Mouse (Mus musculus) ovary, adult 18-20 months (tissue): ENCODE measurements around the gene 1700102P08Rik.

ENCODE experiments used
- DNase-seq: peaks from one replicate; pipeline ENCODE4 v3.0.0; 2022; ENCODE audit warnings: low spot score, mixed read lengths

Gene 1700102P08Rik

DNA sequence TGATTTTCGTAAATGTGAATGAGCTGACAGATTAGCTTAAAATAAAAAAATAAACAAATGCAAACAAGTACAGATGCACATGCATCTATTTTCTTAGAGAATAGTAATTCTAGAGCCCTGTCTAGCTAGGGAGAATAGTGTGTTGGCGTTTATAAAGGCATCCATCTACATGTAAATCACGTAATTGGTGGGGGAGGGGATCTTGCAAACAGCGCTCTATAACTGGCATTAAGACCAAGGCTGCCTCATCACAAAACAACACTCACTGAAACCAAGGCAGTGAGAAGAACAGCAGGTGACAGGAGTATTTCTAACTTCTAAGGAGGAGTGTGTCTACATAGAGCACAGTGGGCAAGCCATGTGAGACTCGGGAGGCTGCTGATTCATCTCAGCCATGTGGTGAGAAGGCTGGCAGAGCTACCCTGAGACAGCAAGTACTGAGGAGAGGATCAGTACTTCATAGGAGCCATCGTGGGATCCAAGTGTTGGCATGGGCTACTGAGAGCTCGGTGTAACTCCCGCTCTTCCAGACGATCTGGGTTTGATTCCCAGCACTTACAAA, 18.9 kb downstream of the 1700102P08Rik start:
- no peak for DNase-seq

DNA sequence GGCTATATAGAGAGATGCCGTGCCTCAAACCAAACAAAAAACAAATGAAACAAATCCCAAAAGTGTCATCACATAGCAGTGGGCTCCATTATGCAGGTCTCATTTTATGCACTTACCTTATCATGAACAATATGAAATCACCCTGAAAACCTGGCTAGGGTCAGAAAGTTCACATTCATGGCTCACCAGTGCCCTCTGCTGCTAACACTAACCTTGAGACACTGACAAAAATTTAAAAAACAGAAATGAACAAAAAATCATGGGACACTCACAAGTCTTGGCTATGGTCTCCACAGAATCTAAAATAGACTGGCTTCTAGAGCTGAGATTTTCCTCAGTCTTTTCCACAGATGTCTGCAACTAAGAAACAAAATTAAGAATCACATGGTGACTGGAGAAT, 19.6 kb downstream of the 1700102P08Rik start:
- DNase-seq = no peak

DNA sequence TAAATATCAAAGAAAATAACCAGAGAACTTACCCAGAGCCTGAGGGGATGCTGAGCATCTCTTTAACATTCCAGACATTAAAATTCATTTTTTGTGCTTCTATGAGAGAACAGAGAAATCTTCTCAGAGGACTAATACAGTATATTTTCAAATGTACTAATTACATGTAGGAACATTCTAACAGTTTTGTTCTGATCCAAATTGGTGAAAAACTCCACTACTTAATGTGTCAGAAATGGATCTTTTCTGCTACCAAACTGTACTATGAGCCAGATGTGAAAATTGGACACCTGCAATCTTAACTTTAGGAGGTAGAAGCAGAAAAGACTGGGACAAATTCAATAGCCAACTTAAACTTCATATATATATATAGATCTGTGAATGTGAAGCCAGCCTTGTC, 35.8 kb downstream of the 1700102P08Rik start, which contains the start of gene Ccdc36:
Ccdc36 (minus strand) TSS at position 101 of the 400 bp plus-strand sequence.
- no peak for DNase-seq

DNA sequence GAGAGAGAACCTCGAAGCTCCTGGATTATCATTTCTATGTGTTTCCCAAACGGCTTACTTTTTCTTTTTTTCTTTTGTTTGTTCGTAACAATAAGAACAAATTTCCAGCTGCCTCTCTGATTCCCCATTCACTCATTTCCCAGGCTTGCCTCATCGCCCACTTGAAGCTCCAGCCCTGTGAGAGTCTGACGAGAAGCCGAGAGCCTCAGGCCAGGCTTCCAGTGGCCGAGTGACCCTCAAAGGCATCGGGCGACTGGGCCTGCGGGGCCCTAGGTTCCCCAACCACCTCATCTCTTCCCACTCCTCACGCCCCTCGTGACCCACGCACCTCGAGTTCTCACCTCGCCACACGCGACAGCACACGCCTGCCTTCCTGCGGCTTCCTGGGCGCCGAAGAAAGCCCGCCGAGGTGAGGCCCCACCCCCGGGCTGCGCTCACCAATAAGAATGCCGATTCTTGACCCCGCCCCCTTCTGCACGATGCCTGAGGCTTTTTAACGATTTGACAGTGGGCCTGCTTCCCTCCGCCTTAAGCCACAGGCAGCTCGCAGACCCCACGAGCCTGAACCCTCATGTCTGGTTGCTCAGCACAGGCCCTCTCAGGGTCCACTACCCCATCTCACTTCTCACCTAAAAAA, 38.9 kb downstream of the 1700102P08Rik start:
- DNase-seq = no peak

DNA sequence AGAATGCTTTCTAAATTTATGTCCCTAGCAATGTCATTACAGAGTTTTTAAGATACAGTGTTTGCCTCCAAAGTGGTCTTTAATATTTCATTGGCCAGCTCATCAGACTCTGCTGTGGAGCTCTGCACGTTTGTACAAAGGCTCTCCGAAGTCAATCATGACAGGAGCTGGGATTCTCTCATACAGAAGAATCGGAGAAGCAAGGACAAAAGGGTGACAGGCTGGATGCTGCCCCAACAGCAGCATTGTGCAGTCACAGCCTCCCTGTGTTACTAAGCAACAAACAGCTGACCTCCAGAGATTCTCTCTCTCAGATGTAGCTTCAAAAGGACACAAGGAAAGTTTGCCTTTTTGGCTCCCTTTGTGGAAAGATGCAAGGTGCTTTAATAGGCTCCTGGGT, 43.6 kb downstream of the 1700102P08Rik start, which contains the start of gene BC048562:
BC048562 (plus strand) TSS at position 301 of the 400 bp plus-strand sequence.
- no peak for DNase-seq

DNA sequence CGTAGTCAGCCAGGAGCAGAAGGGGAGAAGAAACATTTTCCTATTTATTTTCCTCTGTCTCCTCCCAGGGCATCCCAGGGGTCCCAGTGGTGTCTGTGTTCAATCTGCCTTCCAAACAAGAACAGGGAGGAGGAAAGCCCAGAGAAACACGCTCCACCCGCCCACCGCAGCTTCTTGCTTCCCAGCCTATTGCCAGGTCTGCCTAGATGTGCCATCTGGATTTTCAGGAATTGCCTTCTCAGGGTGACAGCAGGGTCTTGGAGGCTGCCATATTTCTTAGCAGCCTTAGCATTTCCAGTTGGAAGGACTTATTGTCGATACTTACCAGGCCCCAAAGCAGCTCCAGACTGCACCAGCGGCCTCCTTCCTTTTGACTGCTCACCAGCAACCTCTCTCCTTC, 46.6 kb downstream of the 1700102P08Rik start:
- DNase-seq = no peak

DNA sequence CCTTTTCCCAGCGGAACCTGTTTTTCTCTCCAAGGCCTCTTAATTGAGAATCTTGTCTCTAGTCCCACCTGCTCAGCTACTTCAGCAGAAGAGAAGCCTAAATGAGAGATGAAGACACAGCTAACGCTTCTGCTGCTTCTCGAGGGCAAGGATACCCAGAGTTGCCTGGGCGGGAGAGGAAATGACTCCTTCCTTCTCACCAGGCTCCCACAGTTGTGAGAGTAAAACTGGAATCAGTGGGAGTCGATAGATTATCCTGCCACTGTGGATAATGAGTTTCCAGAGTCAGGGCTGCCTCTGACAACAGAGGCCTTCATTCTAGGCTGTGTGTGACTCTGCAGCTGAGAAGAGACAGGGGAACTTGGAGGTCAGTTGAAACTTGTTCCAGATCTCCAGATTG, 47.9 kb downstream of the 1700102P08Rik start:
- DNase-seq = no peak

DNA sequence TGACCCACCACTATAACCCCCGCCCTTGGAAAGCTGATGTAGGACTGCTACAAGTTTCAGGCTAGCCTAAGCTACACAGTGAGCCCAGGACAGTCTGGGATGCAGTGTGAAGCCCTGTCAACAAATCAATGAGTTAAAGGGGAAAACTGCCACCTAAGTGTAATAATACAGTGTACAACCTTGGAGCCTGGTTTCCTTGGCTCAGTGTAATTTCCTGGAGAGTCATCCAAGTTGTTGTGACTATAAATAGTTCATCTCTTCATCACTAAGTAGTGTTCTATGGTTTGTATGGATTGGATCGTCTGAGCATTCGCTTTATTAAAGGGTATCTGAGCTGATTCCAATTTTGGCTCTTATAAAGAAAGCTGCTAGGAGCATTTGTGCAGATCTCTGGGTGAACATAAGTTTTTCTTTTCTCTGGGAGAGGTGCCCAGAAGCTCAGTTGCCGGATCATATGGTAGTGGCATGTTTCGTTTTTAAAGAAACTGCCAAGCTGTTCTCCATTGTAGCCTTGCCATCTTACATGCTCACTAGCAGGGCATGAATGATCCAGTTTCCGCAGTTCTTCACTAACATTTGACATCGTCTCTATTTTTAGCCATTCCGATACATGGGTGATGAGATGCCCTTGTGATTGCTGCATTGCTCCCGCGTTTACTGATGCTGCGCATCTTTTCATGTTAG, 48.8 kb downstream of the 1700102P08Rik start:
- no peak for DNase-seq

DNA sequence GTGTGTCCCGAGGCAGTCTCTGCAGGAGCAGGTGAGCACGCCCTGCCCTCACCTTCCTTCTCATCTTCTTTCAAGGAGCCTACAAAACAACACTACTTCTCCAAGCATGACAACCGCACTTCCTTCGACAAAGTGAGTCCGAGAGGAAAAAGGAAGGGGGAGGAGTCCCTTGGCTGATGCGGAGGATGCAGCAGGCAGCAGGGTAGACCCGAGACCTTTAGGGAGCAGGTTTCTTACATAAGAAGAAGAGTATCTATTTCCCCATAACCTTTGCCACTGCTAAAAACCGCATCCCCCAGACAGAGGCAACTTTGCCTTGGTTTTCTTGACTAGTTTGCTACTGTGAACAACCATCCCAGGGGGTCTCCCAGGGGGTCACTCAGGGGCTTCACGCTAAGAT, 52.5 kb downstream of the 1700102P08Rik start:
- no peak for DNase-seq

DNA sequence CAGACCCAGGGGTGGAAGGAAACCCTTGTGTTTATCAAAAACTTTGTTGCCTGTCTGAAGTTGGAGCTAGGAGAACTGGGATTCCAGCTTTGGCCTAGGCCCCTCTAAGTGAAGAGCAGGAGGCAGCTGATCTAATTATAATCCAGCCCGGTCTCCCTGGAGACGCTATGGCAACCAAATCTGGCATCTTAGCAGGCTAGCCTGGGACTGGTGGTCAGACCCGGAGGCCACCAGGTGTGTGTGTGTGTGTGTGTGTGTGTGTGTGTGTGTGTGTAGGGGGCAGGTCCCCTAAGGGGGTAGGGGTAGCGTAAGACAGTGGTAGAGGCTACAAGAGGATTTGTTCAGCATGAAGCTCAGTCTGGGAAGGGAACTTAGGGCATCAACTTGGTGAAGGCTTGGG, 57.3 kb downstream of the 1700102P08Rik start:
- no peak for DNase-seq

DNA sequence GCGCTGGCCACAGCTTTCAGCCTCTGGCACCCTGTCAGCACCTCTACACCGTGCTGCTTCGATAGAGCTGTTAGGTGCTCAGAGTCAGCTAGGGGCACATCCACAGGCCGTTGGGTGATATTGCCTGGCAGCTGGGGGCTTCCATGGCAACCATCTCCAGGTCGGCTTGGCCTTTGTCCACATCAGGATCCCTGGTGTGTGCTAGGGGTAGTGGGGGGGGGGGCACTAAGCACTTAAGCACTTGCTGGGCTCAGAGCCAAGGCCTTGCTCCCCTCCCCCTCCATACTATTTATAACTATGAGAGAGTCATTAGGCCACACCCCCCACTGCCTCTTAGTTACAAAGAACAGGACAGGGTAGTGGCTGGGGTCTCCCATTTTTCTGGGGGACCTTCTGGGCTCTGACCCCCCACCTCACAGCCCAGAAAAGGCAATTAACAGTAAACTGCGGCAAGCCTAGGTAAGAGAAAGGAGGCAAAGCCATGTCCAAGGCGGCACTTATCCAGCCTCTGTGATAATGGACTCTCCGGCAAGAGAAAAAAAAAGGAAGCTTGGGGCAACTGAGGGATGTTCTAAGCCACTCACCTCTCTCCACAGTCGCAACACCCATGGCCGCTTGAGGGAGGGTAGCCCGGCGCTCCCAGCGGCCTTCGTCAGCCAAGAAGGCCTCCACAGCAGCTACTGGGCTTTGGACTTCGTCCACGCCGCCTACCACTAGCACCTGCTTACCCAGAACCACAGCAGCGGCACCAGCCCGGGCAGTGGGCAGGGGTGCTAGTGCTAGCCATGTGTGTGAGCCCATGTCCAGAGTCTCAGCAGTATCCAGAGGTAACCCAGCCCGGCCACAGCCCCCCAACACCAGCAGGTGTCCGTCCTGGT, 57.9 kb downstream of the 1700102P08Rik start:
- no peak for DNase-seq

DNA sequence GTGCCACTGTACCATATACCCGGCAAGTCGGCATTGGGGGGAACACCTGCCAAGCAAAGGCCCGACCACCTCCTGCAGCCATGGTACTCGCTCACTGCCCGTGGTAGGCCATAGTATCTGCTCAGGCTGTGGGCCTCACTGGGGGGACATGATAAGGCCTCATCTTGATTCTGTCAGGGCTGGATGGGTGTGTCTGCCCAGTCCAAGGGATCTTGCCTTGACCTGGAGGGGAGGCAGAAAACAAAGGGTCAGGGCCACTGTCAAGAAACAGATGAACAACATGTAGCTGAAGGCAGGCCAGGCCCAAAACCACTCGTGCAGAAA, 58.5 kb downstream of the 1700102P08Rik start:
- DNase-seq = no peak

DNA sequence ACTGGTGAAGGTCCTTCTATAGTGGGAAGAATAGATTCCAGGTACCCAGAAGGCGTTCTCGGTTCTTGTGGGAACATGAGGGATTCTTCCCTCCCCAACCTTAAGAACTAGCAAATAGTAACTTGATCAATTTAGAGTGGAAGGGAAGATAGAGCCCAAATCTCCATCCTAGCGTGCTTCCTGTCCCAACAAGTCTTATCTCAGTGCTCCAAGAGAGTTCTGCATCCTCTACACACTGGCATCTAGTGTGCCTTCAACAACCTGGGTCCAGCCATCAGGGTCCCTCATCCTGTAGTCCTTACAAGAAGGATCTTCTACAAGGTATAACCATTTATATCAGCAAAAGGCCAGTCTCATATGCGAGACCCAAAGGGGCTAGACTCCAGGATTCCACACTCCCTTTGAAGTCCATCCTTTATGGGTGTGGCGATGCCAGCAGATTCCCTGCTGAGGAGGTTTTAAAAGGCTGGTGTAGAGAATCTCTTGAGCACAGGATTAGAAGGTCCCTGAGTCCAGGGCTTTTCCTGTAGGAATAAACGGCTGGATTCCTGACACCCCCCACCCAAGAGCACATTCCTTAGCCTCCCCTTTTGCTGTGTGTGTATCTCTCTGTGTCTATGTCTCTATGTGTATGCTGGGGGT, 59.0 kb downstream of the 1700102P08Rik start:
- no peak for DNase-seq

DNA sequence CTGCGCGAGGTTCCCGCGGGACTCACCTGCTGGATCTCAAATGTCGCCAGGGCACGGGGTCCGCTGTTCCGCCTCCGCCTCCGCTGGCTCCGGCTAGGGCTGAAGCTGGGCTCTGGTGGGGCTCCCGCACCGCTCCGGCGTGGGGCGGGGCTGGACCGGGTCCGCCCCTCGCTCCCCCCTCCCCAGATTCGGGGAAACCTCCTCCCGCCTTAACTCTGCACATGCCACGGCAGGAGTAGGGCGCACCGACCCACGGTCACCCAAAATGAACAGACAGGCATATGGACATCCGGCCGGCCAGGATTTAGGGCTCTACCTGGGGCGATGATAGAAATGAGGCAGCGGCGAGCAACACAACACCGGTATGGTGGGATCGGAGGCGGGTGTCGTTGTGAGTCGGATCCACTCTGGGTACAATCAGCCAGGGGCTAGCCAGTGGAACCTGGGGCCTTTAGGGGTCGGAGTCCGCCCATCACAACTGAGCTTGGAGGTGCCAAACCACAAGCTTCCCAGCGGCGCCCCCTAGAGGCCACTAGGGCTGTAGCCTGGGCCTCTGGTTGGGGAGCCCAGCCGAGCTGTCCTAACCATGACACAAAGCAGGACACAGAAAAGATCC, 59.8 kb downstream of the 1700102P08Rik start:
- peak; percentile 69 for DNase-seq

DNA sequence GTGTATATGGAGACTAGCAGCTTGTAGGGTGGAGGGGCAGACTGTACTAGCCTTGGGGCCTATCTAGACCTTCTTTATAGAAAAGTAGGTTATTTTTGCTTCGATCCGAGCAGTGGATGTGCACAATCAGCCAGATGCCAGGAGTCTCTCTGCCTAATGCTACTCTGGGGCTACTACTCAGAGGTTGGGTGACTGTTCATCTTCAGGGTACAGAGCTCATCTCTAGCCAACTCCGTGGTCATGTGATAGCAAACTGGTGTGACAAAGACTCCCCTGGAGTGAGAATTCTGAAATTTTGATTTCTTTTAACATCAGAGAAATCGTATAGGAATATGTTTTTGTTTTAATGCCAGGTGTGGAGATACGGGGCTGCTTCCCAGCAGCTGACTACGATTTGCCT, 60.3 kb downstream of the 1700102P08Rik start:
- no peak for DNase-seq

DNA sequence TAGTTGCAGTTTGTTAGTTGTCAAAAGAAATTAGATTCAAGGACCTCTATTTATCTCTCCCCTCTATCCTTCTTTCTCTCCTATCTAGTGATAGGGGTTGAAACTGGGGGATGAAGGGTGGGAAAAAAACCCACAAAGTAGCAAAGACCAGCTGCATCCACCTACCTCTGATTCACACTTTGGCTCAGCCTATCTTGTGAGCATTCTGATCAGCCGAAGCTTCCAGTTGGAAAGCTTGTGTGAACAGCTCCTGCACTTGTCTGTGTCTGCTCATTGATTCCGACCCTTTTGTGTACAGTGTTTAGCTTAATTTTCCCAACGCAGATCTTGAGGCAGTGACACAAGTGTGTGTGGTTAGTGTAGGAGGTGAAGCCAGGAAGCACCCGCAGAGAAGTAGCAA, 60.9 kb downstream of the 1700102P08Rik start:
- no peak for DNase-seq

DNA sequence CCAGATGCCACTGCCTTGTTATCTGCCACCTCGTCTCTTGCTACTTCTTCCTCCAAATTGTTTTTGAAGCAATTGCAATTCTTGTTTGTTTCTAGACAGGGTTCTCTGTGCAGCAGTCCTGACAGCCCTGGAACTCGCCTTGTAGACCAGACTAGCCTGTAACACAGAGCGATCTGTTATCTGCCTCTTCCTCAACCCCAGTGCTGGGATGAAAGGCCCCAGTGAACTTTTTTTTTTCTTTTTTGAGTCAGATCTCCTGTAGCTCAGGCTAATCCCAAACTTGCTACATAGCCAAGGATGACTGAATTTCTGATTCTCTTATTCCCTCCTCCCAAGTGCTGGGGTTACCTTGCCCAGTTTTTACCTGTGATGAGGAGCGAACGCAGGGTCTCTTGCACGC, 61.8 kb downstream of the 1700102P08Rik start:
- DNase-seq = no peak

DNA sequence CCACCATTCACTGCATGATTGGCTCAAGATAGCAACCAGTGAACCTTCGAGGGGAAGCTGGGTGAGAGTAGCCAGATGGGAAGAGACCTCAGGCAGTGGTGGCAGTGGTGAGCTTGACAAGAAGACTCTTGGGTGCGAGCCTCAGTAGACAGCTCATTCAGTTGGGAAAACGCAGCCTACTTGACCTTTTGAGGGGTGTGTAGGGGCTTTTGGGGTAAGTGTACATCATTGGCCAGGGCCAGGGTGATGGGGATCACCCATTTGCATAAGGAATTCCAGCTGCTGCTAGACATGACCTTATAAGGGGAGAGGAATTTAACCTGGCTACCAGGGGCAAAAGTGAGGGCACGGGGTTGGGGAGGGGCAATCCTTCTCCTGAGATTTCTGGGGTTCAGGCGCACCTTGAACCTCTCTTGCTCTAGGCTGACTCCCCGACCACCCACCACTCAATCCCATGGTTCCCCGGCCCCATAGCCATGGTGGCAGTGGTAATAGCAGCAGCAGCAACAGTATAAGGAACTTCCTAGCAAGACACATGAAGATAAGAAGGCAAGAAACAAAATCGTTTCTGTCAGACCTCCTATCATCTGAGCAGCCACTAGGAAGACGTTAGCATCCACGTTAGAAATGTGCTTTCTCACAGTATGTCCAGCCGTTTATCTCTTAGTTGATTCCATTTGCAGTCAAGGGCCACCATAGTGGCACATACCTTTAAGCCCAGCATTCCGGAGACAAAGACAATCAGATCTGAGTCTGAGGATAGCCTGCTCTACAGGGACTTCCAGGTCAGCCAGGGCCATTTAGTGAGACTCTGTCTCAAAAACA, 63.4 kb downstream of the 1700102P08Rik start:
- DNase-seq = no peak

DNA sequence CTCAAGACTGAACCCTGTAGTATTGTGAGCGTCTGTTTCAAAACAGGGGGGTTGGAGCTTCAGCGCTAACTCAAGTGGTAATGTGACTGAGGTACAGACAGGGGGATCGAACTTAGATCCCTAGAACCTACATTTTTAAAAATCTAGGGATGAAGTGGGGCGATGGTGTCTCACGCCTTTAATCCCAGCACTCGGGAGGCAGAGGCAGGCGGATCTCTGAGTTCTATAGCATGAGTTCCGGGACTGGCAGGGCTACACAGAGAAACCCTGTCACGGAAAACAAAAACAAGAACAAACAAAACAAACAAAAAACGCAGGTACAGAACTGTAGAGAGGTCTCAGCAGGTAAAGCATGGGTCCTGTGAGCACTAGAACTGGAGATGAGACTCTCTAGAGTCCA, 64.3 kb downstream of the 1700102P08Rik start:
- no peak for DNase-seq

DNA sequence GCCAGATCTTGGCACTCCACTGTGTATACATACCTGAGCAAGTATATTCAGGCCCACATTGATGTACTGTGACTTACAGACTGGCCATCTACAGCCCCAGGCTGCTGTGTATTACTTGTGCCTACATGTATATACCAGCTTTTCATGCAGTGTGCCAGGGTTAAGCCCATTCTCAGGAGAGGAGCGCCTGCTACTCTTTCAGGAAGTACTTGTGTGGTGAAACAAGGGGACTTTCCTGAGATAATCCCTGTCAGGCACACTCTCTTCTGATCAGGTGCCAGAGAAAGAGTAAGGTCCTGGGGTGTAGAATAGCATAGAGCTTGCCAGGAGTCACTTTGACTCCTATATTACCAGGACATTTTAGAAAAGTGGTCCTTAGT, 67.3 kb downstream of the 1700102P08Rik start:
- no peak for DNase-seq
